Mouse (Mus musculus) MEL-GATA-1-ER (cell line): ENCODE measurements around the gene Tbc1d22a.

Experiments used
- DNase-seq: peaks from one replicate; pipeline ENCODE4 v3.0.0-alpha.2; 2012; ENCODE audit warnings: low read depth; ENCODE audit errors: extremely low read depth

The Tbc1d22a gene

GRCm38 (mm10) chr15:86383278-86383677 is 169.0 kb downstream of the Tbc1d22a start:
- DNase-seq, result no peak

- no peak for DNase-seq
Observed at GRCm38 (mm10) chr15:86385436-86385835, 171.2 kb downstream of the Tbc1d22a start.

GRCm38 (mm10) chr15:86386325-86386724 is 172.1 kb downstream of the Tbc1d22a start:
- DNase-seq, result no peak

- no peak for DNase-seq
Observed at GRCm38 (mm10) chr15:86388597-86388996, 174.3 kb downstream of the Tbc1d22a start.

GRCm38 (mm10) chr15:86404866-86405265 is 190.6 kb downstream of the Tbc1d22a start:
- DNase-seq, result no peak

- DNase-seq, result peak; percentile 6
Observed at GRCm38 (mm10) chr15:86405527-86405926, 191.3 kb downstream of the Tbc1d22a start.

- DNase-seq, result no peak
Observed at GRCm38 (mm10) chr15:86409352-86409751, 195.1 kb downstream of the Tbc1d22a start.

- DNase-seq, result no peak
Observed at GRCm38 (mm10) chr15:86411532-86412080, 197.3 kb downstream of the Tbc1d22a start.

- no peak for DNase-seq
Observed at GRCm38 (mm10) chr15:86415951-86416350, 201.7 kb downstream of the Tbc1d22a start.

GRCm38 (mm10) chr15:86418436-86418835 is 204.2 kb downstream of the Tbc1d22a start:
- DNase-seq, result no peak

- DNase-seq, result no peak
Observed at GRCm38 (mm10) chr15:86419620-86420019, 205.4 kb downstream of the Tbc1d22a start.

GRCm38 (mm10) chr15:86422858-86423257 is 208.6 kb downstream of the Tbc1d22a start:
- no peak for DNase-seq

- no peak for DNase-seq
Observed at GRCm38 (mm10) chr15:86423884-86424283, 209.6 kb downstream of the Tbc1d22a start.

GRCm38 (mm10) chr15:86424971-86425370 is 210.7 kb downstream of the Tbc1d22a start:
- no peak for DNase-seq

- DNase-seq, result no peak
Observed at GRCm38 (mm10) chr15:86426364-86427000, 212.2 kb downstream of the Tbc1d22a start.

GRCm38 (mm10) chr15:86427439-86427838 is 213.2 kb downstream of the Tbc1d22a start:
- DNase-seq, result no peak

GRCm38 (mm10) chr15:86428496-86428895 is 214.2 kb downstream of the Tbc1d22a start:
- DNase-seq, result no peak

GRCm38 (mm10) chr15:86429766-86430335 is 215.6 kb downstream of the Tbc1d22a start:
- DNase-seq, result no peak

GRCm38 (mm10) chr15:86431539-86432080 is 217.4 kb downstream of the Tbc1d22a start:
- DNase-seq, result no peak

- DNase-seq, result no peak
Observed at GRCm38 (mm10) chr15:86432791-86433190, 218.5 kb downstream of the Tbc1d22a start.

GRCm38 (mm10) chr15:86433378-86433777 is 219.1 kb downstream of the Tbc1d22a start:
- no peak for DNase-seq

GRCm38 (mm10) chr15:86434241-86434640 is 220.0 kb downstream of the Tbc1d22a start:
- DNase-seq, result no peak

GRCm38 (mm10) chr15:86437346-86437745 is 223.1 kb downstream of the Tbc1d22a start:
- DNase-seq, result no peak
